Mouse (Mus musculus) G1E (cell line): ENCODE measurements at regions not wholly inside any gene's neighbourhood (a gene's known extent, or its start where the extent isn't known, plus 50 kb on each side); places are given as distances from the start of the nearest gene placed in this dataset.

Experiments used
- ATAC-seq: 2 replicates; pipeline ENCODE4 v1.8.0; 2016; ENCODE audit warnings: mild to moderate bottlenecking; ENCODE audit not compliant: insufficient number of reproducible peaks, poor library complexity, low FRiP score, severe bottlenecking; ENCODE audit errors: extremely low read depth
- DNase-seq: peaks from one replicate; pipeline ENCODE4 v3.0.0; 2012; ENCODE audit warnings: low spot score
- H3K27me3 ChIP-seq: 2 replicates; pipeline ENCODE4 v1.6.1; 2012; ENCODE audit warnings: mild to moderate bottlenecking, low read length, inconsistent platforms; ENCODE audit not compliant: insufficient read depth
- H3K36me3 ChIP-seq: replicated peaks from 2 replicates; pipeline ENCODE3; 2012; ENCODE audit warnings: mild to moderate bottlenecking, inconsistent platforms
- H3K4me1 ChIP-seq: 2 replicates; pipeline ENCODE4 v1.6.1; 2012; ENCODE audit warnings: low read depth, low read length, inconsistent platforms, mixed read lengths; ENCODE audit not compliant: insufficient read depth
- H3K4me3 ChIP-seq: 2 replicates; pipeline ENCODE4 v1.5.1; 2012; ENCODE audit warnings: low read depth, mild to moderate bottlenecking, inconsistent platforms, low read length, moderate library complexity, mixed read lengths
- H3K9me3 ChIP-seq: replicated peaks from 2 replicates; pipeline ENCODE4 v1.6.1; 2012; ENCODE audit warnings: inconsistent platforms
- CTCF ChIP-seq: IDR thresholded peaks from 2 replicates; pipeline ENCODE4 v1.5.1; 2012; ENCODE audit warnings: low read depth, low read length, inconsistent platforms, mixed read lengths
- GATA1 ChIP-seq: IDR thresholded peaks from 2 replicates; pipeline ENCODE4 v1.6.1; 2012; ENCODE audit warnings: borderline replicate concordance, low read length, inconsistent platforms, mixed read lengths
- GATA2 ChIP-seq: IDR thresholded peaks from 2 replicates; pipeline ENCODE4 v1.6.1; 2012; ENCODE audit warnings: low read depth, low read length, inconsistent platforms, borderline replicate concordance
- POLR2AphosphoS5 ChIP-seq: IDR thresholded peaks from 2 replicates; pipeline ENCODE4 v1.6.1; 2012; ENCODE audit warnings: low read depth, low read length, inconsistent platforms; ENCODE audit not compliant: insufficient replicate concordance
- TAL1 ChIP-seq: conservative IDR thresholded peaks from 2 replicates; pipeline ENCODE4 v1.6.1; 2012; ENCODE audit warnings: low read depth, low read length, inconsistent platforms, mixed read lengths

GRCm38 (mm10) chr2:93124866-93125467, 62.4 kb upstream of the Trp53i11 start:
- no peak for ATAC-seq
- Histone ChIP-seq H3K4me3 (no peak overlapping the region), H3K4me1 (no peaks in the 10 kb centered on the region), H3K27me3 (peaks cover 25% of the 10 kb centered on the region), H3K9me3 (no peaks in the 10 kb centered on the region), H3K36me3 (no peaks in the 10 kb centered on the region)
- TF ChIP-seq POLR2AphosphoS5 (no peak), TAL1 (no peak), GATA2 (no peak), CTCF (no peak), GATA1 (no peak)
- DNase-seq: no peak

DNA sequence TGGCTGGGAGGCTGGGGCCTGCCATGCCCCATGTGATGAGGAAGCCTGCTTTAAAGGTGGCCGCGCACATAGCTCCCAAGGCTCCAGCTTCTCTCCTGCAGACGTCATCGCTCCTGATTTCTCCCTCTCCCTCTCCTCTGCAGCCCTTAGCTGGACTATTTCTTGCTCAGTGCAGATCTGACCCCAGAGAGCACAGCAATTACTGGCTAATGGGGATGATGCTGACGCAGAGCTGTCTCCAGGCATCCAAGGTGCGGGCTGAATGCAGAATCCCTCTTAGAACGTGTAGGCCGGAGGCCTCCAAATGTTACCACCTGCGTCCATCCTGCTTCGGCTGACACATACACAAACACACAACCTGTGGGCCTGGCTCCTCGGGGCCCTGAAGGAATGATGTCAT, 63.5 kb upstream of the Trp53i11 start:
- no peak for TF ChIP-seq GATA2
- no peak for TF ChIP-seq TAL1
- TF ChIP-seq GATA1: no peak
- TF ChIP-seq POLR2AphosphoS5: no peak
- TF ChIP-seq CTCF: no peak
- Histone ChIP-seq H3K4me1 (no peaks in the 10 kb centered on the region), H3K36me3 (no peaks in the 10 kb centered on the region), H3K9me3 (no peaks in the 10 kb centered on the region), H3K27me3 (peaks cover 25% of the 10 kb centered on the region), H3K4me3 (no peak overlapping the region)
- ATAC-seq: no peak
- DNase-seq: no peak

DNA sequence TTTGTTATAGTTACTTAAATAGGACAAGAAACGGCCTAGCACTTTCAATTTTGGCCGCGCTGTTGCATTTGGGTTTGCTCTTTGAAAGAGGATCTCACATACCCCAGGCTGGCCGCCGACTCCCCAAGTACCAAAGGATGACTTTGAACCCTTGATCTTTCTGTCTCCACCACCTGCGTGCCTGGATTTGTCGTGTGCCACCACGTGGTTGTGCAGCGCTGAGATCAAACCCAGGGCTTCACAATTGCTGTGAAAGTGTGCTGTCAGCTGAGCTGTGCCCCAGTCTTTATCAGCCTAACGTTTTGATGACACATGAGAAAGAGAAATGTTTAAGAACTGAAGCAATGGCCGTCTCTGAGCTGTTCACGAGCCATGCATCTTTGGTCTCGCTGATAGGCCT, 67.0 kb upstream of the Trp53i11 start:
- peaks cover 6% of the 10 kb centered on the region; the same call in 1 of the 2 replicates for H3K4me1 ChIP-seq
- ATAC-seq (no peak), DNase-seq (no peak)
- H3K36me3 ChIP-seq: no peaks in the 10 kb centered on the region
- H3K4me3 ChIP-seq: no peak overlapping the region
- TF ChIP-seq TAL1: no peak
- no peak for TF ChIP-seq GATA1
- no peak for TF ChIP-seq GATA2
- TF ChIP-seq CTCF: no peak
- no peak for TF ChIP-seq POLR2AphosphoS5
- H3K27me3 ChIP-seq: peaks cover 25% of the 10 kb centered on the region
- H3K9me3 ChIP-seq: no peaks in the 10 kb centered on the region

DNA sequence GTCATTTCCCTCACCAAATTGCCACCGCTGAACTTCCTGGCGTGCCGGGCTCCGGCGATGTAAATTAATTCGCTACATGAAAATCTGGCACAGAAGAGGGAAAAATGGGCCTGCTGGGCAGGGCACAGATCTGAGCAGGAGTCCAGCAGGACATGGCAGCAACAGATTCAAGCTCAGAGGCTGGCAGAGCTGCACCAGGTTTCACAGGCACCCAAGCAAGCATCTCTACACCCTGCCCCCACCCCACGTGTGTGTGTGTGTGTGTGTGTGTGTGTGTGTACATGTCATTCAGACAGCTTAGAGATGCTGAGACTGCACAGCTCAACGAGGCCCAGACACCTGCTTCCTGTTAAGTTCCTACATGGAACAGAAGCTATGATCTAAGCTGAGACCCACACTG, 68.3 kb upstream of the Trp53i11 start:
- DNase-seq: no peak
- Histone ChIP-seq H3K4me3 (no peak overlapping the region), H3K4me1 (peaks cover 6% of the 10 kb centered on the region; the same call in 1 of the 2 replicates), H3K36me3 (no peaks in the 10 kb centered on the region), H3K27me3 (peaks cover 25% of the 10 kb centered on the region), H3K9me3 (no peaks in the 10 kb centered on the region)
- ATAC-seq: no peak
- TF ChIP-seq GATA2 (no peak), POLR2AphosphoS5 (no peak), CTCF (no peak), GATA1 (no peak), TAL1 (no peak)

DNA sequence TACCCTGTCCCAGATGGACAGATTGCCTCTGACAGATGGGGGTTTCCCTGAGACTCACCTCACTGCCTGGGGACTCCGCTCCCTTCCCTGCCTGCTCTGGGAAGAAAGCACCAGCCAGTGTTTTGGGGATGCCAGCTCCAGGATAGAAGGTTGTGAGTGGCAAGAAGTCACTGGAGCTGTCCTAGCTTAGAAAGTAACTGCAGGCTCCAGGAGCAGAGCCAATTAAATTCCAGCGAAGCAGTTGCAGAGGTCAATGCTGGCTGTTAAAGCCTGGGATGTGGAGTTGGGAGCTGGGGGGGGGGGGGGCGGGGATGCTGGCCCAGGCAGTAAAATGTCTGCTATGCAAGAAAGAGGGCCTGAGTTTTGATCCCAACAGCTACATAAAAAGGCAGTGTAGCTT, 69.3 kb upstream of the Prdm11 start:
- TF ChIP-seq TAL1 (no peak), GATA1 (no peak), POLR2AphosphoS5 (no peak), CTCF (no peak), GATA2 (no peak)
- Histone ChIP-seq H3K9me3 (no peaks in the 10 kb centered on the region), H3K36me3 (no peaks in the 10 kb centered on the region), H3K4me1 (peaks cover 22% of the 10 kb centered on the region; the same call in 1 of the 2 replicates), H3K4me3 (no peak overlapping the region), H3K27me3 (peaks cover 38% of the 10 kb centered on the region)
- ATAC-seq: no peak
- DNase-seq: no peak

DNA sequence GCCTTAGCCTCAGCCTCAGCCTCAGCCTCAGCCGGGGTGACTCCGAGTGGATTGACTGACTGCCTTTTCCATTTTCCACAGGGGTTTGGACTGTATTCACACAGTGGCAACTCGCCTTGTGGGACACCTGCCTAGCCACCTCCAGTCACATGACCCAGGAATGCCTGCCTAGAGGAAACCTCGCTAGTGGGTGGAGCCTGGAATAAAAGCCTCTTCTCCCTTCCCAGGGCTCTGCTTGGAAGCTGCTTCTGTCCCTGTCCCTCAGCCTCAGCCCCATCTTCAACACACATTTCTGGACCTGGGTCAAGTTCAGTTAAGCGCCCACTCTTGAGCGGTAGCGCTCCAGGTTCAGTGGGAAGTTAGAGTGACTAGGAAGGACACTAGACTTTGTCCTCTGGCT, 68.0 kb upstream of the Prdm11 start:
- ATAC-seq (no peak), DNase-seq (no peak)
- TF ChIP-seq GATA1 (no peak), POLR2AphosphoS5 (no peak)
- H3K36me3 ChIP-seq: no peaks in the 10 kb centered on the region
- peaks cover 22% of the 10 kb centered on the region; the same call in 1 of the 2 replicates for H3K4me1 ChIP-seq
- no peaks in the 10 kb centered on the region for H3K9me3 ChIP-seq
- H3K4me3 ChIP-seq: no peak overlapping the region
- H3K27me3 ChIP-seq: peaks cover 44% of the 10 kb centered on the region

DNA sequence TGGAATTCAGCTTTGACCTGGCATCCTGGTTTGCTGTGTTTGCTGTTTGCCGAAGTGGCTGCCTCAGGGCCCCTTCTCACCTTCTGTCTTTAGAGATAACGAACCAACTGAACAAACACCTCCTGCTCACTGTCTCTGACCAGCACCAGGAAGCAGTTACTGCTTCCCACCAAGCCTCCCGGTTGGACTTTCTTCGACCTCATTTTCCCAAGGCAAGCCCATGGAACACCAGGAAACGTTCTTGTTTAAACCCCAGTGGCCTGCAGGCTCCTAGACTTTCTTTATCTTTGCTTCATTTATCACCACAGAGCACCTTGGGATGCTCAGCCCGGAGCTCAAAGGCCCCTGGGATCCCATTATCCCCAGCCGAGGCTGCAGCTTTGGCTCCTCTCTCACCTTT, 66.4 kb upstream of the Prdm11 start:
- DNase-seq (no peak), ATAC-seq (no peak)
- H3K4me3 ChIP-seq: no peak overlapping the region
- H3K27me3 ChIP-seq: peaks cover 47% of the 10 kb centered on the region
- 0 out of 2 replicates have a peak, but pooled peaks have one; percentile 6 for TF ChIP-seq TAL1
- TF ChIP-seq GATA2: no peak
- no peaks in the 10 kb centered on the region for H3K36me3 ChIP-seq
- peaks cover 22% of the 10 kb centered on the region; the same call in 1 of the 2 replicates for H3K4me1 ChIP-seq
- no peaks in the 10 kb centered on the region for H3K9me3 ChIP-seq
